Mouse (Mus musculus): ENCODE data around the gene Shmt2. TPM values are rescaled to one million over a fixed set of nuclear protein-coding genes. Genes with fewer than 3 reads are reported as not detected.

The Shmt2 gene
- polyA plus RNA-seq, 1 experiment from 2014 or later: 112 TPM

DNA sequence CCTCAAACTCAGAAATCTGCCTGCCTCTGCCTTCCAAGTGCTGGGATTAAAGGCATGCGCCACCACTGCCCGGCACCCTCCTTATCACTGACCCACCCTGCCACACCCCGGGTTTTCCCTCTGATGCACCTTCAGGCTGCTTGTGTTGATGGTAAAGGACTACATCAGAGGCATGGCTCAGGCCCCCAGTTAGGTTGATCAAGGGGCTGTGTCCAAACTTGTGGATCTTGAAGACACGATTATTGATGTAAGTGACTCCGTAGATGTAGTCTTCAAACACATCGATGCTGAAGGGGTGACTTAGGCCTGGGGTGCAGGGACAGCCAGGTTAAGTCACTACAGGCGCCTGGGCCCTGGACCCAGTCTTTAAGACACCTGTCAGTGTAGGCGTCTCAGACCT lies 19.3 kb upstream of the Shmt2 start:
- Histone ChIP-seq H3K27me3 (ENCODE audit: control insufficient read depth, insufficient read depth, low read length) (peaks cover under 1% of the 10 kb centered on the region; the same call in 1 of the 2 replicates), H3K9ac (ENCODE audit: low read length) (no peak overlapping the region), H3K27ac (ENCODE audit: low read depth, low read length) (no peak overlapping the region), H3K9me3 (ENCODE audit: control insufficient read depth, low read length) (no peaks in the 10 kb centered on the region), H3K4me3 (ENCODE audit: low read depth, low read length) (no peak overlapping the region), H3K4me2 (ENCODE audit: low read depth, low read length, severe bottlenecking) (no peak overlapping the region), H3K4me1 (replicated peaks; ENCODE audit: control insufficient read depth, insufficient read depth, low read length) (peaks cover under 1% of the 10 kb centered on the region; the same call in 1 of the 2 replicates), H3K36me3 (ENCODE audit: control insufficient read depth, insufficient read depth, low read length) (no peaks in the 10 kb centered on the region; the same call in none of the 2 replicates)
- WGBS: 95% methylated on average over 8 of the region's 8 CpGs
- no peak for ATAC-seq (replicated peaks; ENCODE audit: low FRiP score)
- no peak for DNase-seq (ENCODE audit: low spot score)

DNA sequence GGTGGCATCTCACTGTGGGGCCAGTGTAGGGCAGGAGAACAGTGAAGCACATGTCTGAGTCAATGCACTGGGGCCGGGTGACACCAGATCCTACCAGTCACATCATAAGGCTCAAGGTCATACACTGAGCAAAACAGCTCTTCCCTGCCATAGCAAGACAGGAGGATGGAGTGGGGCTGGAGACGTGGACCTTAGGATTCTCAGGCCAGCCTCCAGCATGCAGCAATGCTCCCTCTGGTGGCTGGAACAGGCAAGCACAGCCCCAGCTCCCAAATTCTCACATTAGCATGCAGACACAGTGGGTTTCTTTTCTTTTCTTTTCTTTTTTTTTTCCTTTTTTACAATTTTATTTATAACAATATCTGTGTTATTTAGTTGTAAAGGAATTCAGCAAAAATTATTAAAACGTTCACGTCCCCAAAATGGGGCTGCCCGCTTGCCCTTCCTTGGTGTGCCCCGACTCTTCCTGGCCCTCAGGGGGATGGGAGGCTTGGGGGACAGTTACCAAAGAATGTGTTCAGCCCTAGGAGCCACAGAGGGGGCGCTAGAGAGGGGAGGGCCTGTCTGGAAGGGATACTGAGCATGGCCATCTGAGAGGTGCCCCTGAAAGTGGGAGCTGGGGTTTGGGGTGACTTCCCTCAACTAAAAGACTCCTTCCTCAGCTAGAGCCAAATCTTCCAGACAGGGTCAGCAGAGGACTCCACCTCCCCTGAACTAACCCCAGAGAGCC lies 15.8 kb upstream of the Shmt2 start:
- no peak overlapping the region for H3K27ac ChIP-seq (ENCODE audit: low read depth, low read length)
- H3K9ac ChIP-seq (ENCODE audit: low read length): no peak overlapping the region
- H3K36me3 ChIP-seq (ENCODE audit: control insufficient read depth, insufficient read depth, low read length): no peaks in the 10 kb centered on the region; the same call in 1 of the 2 replicates
- DNase-seq (ENCODE audit: low spot score): peak; percentile 87
- H3K4me1 ChIP-seq (replicated peaks; ENCODE audit: control insufficient read depth, insufficient read depth, low read length): peaks cover 16% of the 10 kb centered on the region; the same call in 1 of the 2 replicates
- H3K27me3 ChIP-seq (ENCODE audit: control insufficient read depth, insufficient read depth, low read length): peaks cover 35% of the 10 kb centered on the region
- peak; percentile 70 for ATAC-seq (replicated peaks; ENCODE audit: low FRiP score)
- H3K4me2 ChIP-seq (ENCODE audit: low read depth, low read length, severe bottlenecking): no peak overlapping the region
- no peaks in the 10 kb centered on the region for H3K9me3 ChIP-seq (ENCODE audit: control insufficient read depth, low read length)
- WGBS: 29% methylated on average over 7 of the region's 7 CpGs
- H3K4me3 ChIP-seq (ENCODE audit: low read depth, low read length): no peak overlapping the region

DNA sequence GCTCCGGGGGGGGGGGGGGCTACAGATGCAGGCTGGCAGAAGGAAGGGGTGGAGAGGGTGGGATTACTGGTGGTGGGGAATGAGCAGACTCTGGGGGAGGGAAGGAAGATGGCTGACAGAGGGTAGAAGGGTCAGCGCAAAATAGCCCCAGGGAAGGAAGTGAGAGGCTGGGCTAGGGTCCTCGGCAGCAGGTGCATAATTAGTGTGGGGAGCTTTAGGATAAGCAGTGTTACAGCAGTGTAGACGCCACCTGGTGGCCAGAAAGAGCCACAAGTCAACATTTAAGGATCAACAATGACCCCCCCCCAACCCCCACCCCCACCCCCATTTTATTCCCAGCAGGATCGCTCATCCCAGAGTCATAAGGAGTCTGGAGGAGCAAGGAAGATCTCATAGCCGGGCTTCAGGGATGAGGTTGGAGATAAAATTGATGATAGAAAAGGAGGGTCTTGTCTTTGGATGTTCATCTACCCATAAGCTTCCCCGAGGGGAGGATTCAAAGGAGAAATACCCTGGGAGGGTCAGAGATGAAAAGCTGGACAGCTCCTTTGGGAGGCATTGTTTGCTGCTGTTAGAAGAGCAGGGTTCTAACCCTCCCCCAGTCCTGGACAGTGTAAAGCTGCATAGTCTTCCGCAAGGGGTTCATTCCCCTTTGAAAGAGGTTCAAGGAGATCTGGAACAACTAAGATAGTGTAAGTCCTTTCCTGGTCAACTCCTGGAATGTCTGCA lies 14.5 kb upstream of the Shmt2 start:
- Histone ChIP-seq H3K4me2 (ENCODE audit: low read depth, low read length, severe bottlenecking) (no peak overlapping the region), H3K4me3 (ENCODE audit: low read depth, low read length) (no peak overlapping the region), H3K27me3 (ENCODE audit: control insufficient read depth, insufficient read depth, low read length) (peaks cover 48% of the 10 kb centered on the region), H3K9me3 (ENCODE audit: control insufficient read depth, low read length) (no peaks in the 10 kb centered on the region), H3K36me3 (ENCODE audit: control insufficient read depth, insufficient read depth, low read length) (no peaks in the 10 kb centered on the region; the same call in 1 of the 2 replicates), H3K4me1 (replicated peaks; ENCODE audit: control insufficient read depth, insufficient read depth, low read length) (peaks cover 18% of the 10 kb centered on the region), H3K9ac (ENCODE audit: low read length) (no peak overlapping the region), H3K27ac (ENCODE audit: low read depth, low read length) (no peak overlapping the region)
- 8% methylated on average over 8 of the region's 8 CpGs for WGBS
- DNase-seq (ENCODE audit: low spot score): peak; percentile 78
- ATAC-seq (replicated peaks; ENCODE audit: low FRiP score): peak; percentile 56

DNA sequence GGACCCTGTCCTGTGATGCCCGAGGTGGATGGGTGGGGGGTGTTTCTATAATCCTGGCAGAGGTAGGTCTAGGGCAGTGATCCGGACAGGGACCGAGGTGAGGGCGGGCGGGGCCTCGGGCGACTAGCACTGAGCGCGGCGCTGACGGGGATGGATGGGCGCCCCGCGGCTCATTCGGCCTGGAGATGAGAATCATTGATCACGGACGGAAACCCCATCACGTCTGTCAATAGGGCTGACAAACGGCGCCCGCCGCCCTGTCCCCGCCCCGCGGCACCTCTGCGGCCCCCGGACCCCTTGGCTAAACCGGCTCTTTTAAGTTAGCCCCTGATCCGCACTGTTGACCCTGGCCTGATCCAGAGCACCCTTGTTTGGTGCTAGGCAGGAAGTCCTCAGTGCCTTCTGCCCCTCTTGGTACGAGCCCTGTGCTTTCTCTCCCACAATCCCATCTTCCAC lies 12.7 kb upstream of the Shmt2 start:
- H3K9me3 ChIP-seq (ENCODE audit: control insufficient read depth, low read length): no peaks in the 10 kb centered on the region
- H3K27me3 ChIP-seq (ENCODE audit: control insufficient read depth, insufficient read depth, low read length): peaks cover 66% of the 10 kb centered on the region
- H3K36me3 ChIP-seq (ENCODE audit: control insufficient read depth, insufficient read depth, low read length): no peaks in the 10 kb centered on the region; the same call in 1 of the 2 replicates
- ATAC-seq (replicated peaks; ENCODE audit: low FRiP score) (no peak), DNase-seq (ENCODE audit: low spot score) (peak; percentile 66)
- peaks cover 25% of the 10 kb centered on the region for H3K4me1 ChIP-seq (replicated peaks; ENCODE audit: control insufficient read depth, insufficient read depth, low read length)
- no peak overlapping the region for H3K27ac ChIP-seq (ENCODE audit: low read depth, low read length)
- peak overlapping the region; percentile 41 for H3K4me3 ChIP-seq (ENCODE audit: low read depth, low read length)
- WGBS: 0% methylated on average over 29 of the region's 30 CpGs
- peak overlapping the region; percentile 61 for H3K4me2 ChIP-seq (ENCODE audit: low read depth, low read length, severe bottlenecking)
- no peak overlapping the region for H3K9ac ChIP-seq (ENCODE audit: low read length)

DNA sequence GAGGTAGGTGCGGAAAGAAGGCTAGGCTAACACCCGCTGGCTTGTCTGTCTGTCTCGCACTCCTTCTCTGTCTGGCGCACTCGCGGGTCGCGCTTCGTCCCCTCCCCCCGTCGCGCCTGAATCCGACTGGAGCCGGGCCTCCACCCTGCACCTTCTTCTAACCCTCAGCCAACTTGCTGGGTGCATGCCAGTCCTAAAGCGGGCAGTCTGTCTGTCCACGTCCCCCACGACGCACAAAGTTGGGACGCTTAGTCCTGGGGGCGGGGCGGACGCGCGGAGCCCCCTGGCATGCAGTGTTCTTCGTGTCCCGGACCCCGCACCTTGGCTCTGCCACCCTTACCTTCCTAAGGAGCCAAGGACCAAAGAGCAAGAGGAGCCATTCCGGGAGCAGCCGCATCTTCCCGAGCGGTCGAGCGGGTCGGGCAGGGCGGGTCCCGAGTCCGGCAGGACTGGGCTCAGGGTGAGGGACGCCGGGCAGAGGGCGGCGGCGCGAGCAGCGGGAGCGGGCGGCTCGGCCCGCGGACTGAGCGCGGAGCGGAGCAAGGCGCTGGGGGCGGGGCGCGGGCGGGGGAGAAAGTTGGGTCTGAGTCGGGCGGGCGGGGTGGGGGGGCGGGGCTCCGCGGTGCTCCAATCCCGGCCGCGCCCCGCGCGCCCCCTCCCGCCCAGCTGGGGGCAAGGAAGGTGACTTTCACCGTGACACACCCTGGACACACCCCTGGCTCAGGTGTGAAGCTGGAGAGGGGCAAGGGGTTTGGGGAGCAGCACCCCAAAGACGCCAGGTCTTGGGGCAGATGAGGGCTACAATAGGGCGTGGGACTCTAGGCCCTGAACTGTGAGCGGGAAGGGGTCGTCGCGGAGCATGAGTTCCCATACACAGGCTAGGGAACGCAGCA lies 12.0 kb upstream of the Shmt2 start, which contains the start of gene Nxph4:
Nxph4 (minus strand) TSS at position 524 of the 893 bp plus-strand sequence.
- WGBS: under 1% methylated on average over 64 of the region's 78 CpGs
- Histone ChIP-seq H3K27me3 (ENCODE audit: control insufficient read depth, insufficient read depth, low read length) (peaks cover 72% of the 10 kb centered on the region), H3K4me1 (replicated peaks; ENCODE audit: control insufficient read depth, insufficient read depth, low read length) (peaks cover 25% of the 10 kb centered on the region), H3K27ac (ENCODE audit: low read depth, low read length) (no peak within 1 kb of the TSS), H3K9ac (ENCODE audit: low read length) (peak within 1 kb of the TSS; percentile 52), H3K4me3 (ENCODE audit: low read depth, low read length) (peak within 1 kb of the TSS; percentile 41), H3K36me3 (ENCODE audit: control insufficient read depth, insufficient read depth, low read length) (no peaks in the 10 kb centered on the region; the same call in 1 of the 2 replicates), H3K4me2 (ENCODE audit: low read depth, low read length, severe bottlenecking) (peak within 1 kb of the TSS; percentile 61), H3K9me3 (ENCODE audit: control insufficient read depth, low read length) (no peaks in the 10 kb centered on the region)
- no peak; the same call in 1 of the 2 replicates for ATAC-seq (replicated peaks; ENCODE audit: low FRiP score)
- DNase-seq (ENCODE audit: low spot score): peak; percentile 68

DNA sequence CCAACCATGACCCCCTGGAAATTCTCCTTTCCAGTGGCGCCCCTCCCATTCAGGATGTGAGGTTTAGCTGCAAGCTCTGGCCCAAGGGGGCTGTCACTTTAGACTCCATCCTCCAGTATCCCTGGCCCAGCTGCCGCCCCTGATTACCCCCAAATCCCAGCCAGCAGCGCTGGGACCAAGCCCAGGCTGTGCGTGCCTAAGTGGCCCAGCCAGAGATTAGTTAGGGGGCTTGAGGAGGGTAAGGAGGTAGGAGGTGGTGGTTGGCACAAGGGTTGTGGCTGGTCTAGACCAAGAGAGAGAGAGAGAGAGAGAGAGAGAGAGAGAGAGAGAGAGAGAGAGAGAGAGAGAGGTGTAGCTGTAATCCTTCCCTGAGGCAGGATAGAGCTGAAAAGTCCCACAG lies 9.3 kb upstream of the Shmt2 start:
- no peaks in the 10 kb centered on the region for H3K36me3 ChIP-seq (ENCODE audit: control insufficient read depth, insufficient read depth, low read length)
- no peak for ATAC-seq (replicated peaks; ENCODE audit: low FRiP score)
- 2% methylated on average over 4 of the region's 4 CpGs for WGBS
- peaks cover 29% of the 10 kb centered on the region for H3K4me1 ChIP-seq (replicated peaks; ENCODE audit: control insufficient read depth, insufficient read depth, low read length)
- no peak for DNase-seq (ENCODE audit: low spot score)
- peak overlapping the region; percentile 12; the same call in 1 of the 2 replicates for H3K9ac ChIP-seq (ENCODE audit: low read length)
- peaks cover 98% of the 10 kb centered on the region for H3K27me3 ChIP-seq (ENCODE audit: control insufficient read depth, insufficient read depth, low read length)
- H3K4me3 ChIP-seq (ENCODE audit: low read depth, low read length): peak overlapping the region; percentile 41; the same call in 1 of the 2 replicates
- 0 out of 2 replicates have a peak overlapping the region, but pooled peaks have one; percentile 12 for H3K27ac ChIP-seq (ENCODE audit: low read depth, low read length)
- no peaks in the 10 kb centered on the region for H3K9me3 ChIP-seq (ENCODE audit: control insufficient read depth, low read length)
- H3K4me2 ChIP-seq (ENCODE audit: low read depth, low read length, severe bottlenecking): peak overlapping the region; percentile 49; the same call in 1 of the 2 replicates

DNA sequence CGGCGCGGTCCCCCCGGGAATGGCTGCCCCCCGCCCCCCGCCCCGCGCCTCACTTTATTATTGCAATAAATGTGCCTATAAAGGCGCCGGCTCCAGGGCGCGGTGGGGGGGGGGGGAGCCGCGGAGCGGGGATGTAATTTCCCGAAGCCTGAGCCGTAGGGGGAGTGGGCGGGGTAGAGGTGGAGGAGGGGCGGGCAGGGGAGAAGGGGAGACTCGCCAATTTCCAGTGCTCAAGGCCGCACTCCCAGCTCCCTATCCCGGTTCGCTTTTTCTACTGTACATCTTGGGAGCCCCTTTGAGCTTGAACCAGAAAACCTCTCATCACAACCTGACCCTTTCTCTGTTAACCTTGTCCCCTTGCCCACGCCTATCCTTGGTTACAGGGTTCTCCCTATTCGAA lies 8.7 kb upstream of the Shmt2 start:
- DNase-seq (ENCODE audit: low spot score) (no peak), ATAC-seq (replicated peaks; ENCODE audit: low FRiP score) (no peak)
- WGBS: 1% methylated on average over 24 of the region's 25 CpGs
- peaks cover 98% of the 10 kb centered on the region for H3K27me3 ChIP-seq (ENCODE audit: control insufficient read depth, insufficient read depth, low read length)
- H3K9me3 ChIP-seq (ENCODE audit: control insufficient read depth, low read length): no peaks in the 10 kb centered on the region
- H3K36me3 ChIP-seq (ENCODE audit: control insufficient read depth, insufficient read depth, low read length): no peaks in the 10 kb centered on the region
- H3K4me2 ChIP-seq (ENCODE audit: low read depth, low read length, severe bottlenecking): peak overlapping the region; percentile 49
- H3K9ac ChIP-seq (ENCODE audit: low read length): peak overlapping the region; percentile 12; the same call in 1 of the 2 replicates
- 0 out of 2 replicates have a peak overlapping the region, but pooled peaks have one; percentile 21 for H3K27ac ChIP-seq (ENCODE audit: low read depth, low read length)
- peak overlapping the region; percentile 41 for H3K4me3 ChIP-seq (ENCODE audit: low read depth, low read length)
- peaks cover 30% of the 10 kb centered on the region for H3K4me1 ChIP-seq (replicated peaks; ENCODE audit: control insufficient read depth, insufficient read depth, low read length)
